Mouse (Mus musculus): ENCODE data around the gene Rhoa. TPM values are rescaled to one million over a fixed set of nuclear protein-coding genes. Genes with fewer than 3 reads are reported as not detected.
"Not testable (repeated sequence)": the region's sequence is repeated elsewhere in the genome, so short reads cannot be mapped to it uniquely, and the experiment has no call there.

The Rhoa gene
- polyA plus RNA-seq, 1 experiment from 2014 or later = 276 TPM

DNA sequence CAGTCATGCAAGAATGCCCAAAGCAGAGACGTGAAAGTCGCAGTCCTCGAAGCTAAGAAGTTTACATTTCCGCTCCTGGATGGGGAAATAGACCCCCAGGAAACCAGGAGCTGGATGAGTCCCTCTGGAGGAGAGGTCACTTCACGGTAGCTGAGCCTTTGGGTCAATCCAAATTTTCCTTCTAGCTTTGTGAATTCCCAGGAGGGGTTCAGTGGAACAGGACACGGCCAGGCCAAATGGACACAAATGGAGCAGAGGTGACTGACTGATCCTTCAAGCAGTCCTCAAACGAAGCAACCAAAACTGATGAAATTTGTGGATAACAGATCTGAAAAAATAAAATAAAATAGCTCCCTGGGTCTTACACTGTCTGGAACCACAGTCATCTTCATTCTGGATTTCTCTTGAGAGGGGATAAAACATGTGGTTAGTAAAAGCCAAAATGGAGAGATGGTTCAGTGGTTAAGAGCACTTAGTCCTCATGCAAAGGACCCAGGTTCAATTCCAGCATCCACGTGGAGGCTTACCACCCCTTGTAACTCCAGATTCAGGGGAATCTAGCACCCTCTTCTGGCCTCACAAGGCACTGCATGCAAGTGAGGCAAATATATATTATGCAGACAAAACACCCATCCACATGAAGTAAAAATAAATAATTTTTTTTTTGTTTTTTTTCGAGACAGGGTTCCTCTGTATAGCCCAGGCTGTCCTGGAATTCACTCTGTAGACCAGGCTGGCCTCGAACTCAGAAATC, 27.1 kb upstream of the Rhoa start:
- no peak overlapping the region for H3K9ac ChIP-seq (ENCODE audit: low read length)
- DNase-seq (ENCODE audit: low spot score) (peak; percentile 24), ATAC-seq (no peak)
- no peaks in the 10 kb centered on the region for H3K9me3 ChIP-seq (replicated peaks; ENCODE audit: control insufficient read depth, low read length)
- H3K36me3 ChIP-seq (ENCODE audit: control insufficient read depth, insufficient read depth, low read length) = no peaks in the 10 kb centered on the region
- H3K4me1 ChIP-seq (ENCODE audit: control insufficient read depth, insufficient read depth, low read length) = no peaks in the 10 kb centered on the region
- no peak overlapping the region for H3K4me3 ChIP-seq (ENCODE audit: low read depth, low read length)
- H3K4me2 ChIP-seq (ENCODE audit: low read length) = no peak overlapping the region
- no peak overlapping the region for H3K27ac ChIP-seq (ENCODE audit: low read depth, low read length)
- 71% methylated on average over 10 of the region's 10 CpGs for WGBS
- no peaks in the 10 kb centered on the region for H3K27me3 ChIP-seq (replicated peaks; ENCODE audit: control insufficient read depth, insufficient read depth, low read length)

DNA sequence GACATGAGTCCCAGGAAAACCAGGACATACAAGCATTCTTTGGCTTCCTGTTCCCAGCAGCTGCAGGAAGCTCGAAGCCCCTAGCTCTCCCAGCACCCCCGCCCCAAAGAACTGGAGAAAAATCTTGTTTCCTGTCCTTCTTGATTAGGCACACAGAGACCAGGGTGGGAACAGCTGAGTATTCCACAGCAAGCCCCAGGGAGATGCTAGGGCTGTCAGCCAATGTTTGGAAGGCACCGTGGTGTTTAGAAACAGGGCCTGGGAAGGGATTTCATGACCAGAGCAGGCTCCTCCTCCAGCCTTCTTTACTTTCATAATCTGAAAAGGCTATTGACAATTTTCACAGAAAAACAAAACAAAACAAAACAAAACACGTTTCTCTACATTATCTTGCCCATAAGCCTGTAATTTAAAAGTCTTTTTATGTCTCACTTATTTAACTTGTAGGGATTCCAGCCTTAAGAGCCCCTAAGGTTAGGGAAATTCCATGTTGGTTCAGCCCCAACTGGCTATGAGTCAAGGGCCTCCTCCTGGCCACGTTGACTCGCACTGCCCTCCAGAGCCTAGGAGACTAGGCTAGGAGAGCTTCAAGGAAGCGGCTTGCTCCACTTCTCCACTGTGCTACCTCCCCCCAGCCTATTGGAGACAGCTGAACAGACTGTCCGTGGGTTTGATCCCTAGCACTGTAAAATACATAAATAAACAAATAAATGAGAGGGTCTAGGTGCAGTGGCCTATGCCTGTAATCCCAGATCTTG, 25.7 kb upstream of the Rhoa start:
- Histone ChIP-seq H3K9ac (ENCODE audit: low read length) (no peak overlapping the region), H3K4me3 (ENCODE audit: low read depth, low read length) (no peak overlapping the region), H3K36me3 (ENCODE audit: control insufficient read depth, insufficient read depth, low read length) (no peaks in the 10 kb centered on the region), H3K27ac (ENCODE audit: low read depth, low read length) (no peak overlapping the region), H3K9me3 (replicated peaks; ENCODE audit: control insufficient read depth, low read length) (no peaks in the 10 kb centered on the region), H3K27me3 (replicated peaks; ENCODE audit: control insufficient read depth, insufficient read depth, low read length) (no peaks in the 10 kb centered on the region), H3K4me1 (ENCODE audit: control insufficient read depth, insufficient read depth, low read length) (no peaks in the 10 kb centered on the region), H3K4me2 (ENCODE audit: low read length) (no peak overlapping the region)
- whole genome bisulfite sequencing = 47% methylated on average over 8 of the region's 8 CpGs
- ATAC-seq = no peak
- DNase-seq (ENCODE audit: low spot score) = no peak

DNA sequence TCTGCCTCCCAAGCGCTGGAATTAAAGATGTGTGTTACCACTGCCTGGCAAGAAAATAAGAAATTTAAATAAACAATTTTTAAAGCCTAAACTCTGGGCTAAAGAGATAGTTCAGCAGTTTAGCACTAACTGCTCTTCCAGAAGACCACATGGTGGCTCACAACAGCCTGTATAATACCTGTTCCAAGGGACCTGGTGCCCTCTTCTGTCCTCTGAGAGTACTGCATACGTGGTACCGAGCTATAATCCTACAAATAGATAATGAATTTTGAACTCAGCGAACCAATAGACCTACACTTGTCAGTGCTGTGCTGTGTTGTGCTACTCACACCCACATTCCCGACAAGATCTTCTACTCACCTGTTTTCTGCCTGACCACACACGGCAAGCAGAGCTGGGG, 21.5 kb upstream of the Rhoa start:
- H3K36me3 ChIP-seq (ENCODE audit: control insufficient read depth, insufficient read depth, low read length) = no peaks in the 10 kb centered on the region
- H3K27me3 ChIP-seq (replicated peaks; ENCODE audit: control insufficient read depth, insufficient read depth, low read length) = no peaks in the 10 kb centered on the region
- DNase-seq (ENCODE audit: low spot score) = peak; percentile 85
- no peak overlapping the region for H3K4me2 ChIP-seq (ENCODE audit: low read length)
- H3K9me3 ChIP-seq (replicated peaks; ENCODE audit: control insufficient read depth, low read length) = no peaks in the 10 kb centered on the region
- no peaks in the 10 kb centered on the region for H3K4me1 ChIP-seq (ENCODE audit: control insufficient read depth, insufficient read depth, low read length)
- 11% methylated on average over 6 of the region's 6 CpGs for WGBS
- peak; percentile 66; the same call in 1 of the 2 replicates for ATAC-seq
- H3K9ac ChIP-seq (ENCODE audit: low read length) = no peak overlapping the region
- H3K27ac ChIP-seq (ENCODE audit: low read depth, low read length) = no peak overlapping the region
- no peak overlapping the region for H3K4me3 ChIP-seq (ENCODE audit: low read depth, low read length)

DNA sequence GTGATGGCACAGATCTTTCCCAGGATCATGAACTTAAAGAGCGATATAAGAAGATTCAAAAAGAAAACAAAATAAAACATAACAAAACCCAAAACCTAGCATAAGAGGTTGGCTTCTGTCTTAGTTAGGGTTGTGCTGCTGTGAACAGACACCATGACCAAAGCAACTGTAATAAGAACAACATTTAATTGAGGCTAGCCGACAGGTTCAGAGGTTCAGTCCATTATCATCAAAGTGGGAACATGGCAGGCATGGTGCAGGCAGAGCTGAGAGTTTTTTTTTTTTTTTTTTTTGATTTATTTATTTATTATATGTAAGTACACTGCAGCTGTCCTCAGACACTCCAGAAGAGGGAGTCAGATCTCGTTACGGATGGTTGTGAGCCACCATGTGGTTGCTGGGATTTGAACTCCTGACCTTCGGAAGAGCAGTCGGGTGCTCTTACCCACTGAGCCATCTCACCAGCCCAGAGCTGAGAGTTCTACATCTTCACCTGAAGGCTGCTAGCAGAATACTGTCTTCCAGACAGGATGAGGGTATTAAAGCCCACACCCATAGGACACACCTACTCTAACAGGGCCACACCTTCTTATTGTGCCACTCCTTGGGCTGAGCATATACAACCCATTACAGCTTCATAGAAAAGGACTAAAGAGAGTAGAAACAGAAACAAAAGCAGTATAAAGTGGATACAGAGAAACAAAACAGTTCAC, 18.2 kb upstream of the Rhoa start:
- not testable (repeated sequence) for H3K9me3 ChIP-seq (replicated peaks; ENCODE audit: control insufficient read depth, low read length); H3K27ac ChIP-seq (ENCODE audit: low read depth, low read length); H3K4me3 ChIP-seq (ENCODE audit: low read depth, low read length); DNase-seq (ENCODE audit: low spot score); H3K4me1 ChIP-seq (ENCODE audit: control insufficient read depth, insufficient read depth, low read length); ATAC-seq; H3K27me3 ChIP-seq (replicated peaks; ENCODE audit: control insufficient read depth, insufficient read depth, low read length); H3K9ac ChIP-seq (ENCODE audit: low read length); H3K36me3 ChIP-seq (ENCODE audit: control insufficient read depth, insufficient read depth, low read length); H3K4me2 ChIP-seq (ENCODE audit: low read length)
- WGBS = 84% methylated on average over 4 of the region's 6 CpGs

DNA sequence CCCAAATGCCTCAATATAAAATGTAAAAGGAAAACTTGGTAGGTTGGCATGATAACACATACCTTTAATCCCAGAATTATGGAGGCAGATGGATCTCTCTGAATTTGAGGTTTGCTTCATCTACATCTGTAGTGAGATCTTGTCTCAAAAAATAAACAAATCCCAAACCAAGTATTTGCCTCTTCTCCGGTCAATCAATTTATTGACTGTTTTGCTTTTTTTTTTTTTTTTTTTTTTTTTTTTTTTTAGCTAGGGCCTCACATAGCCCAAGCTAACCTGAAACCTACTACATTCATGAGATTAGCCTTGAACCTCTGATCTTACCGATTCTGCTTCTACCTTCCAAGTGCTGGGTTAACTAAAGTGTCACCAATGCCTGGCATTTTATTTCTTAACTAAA, 16.6 kb upstream of the Rhoa start:
- 0 out of 2 replicates have a peak, but pooled peaks cover 5% of the 10 kb centered on the region for H3K4me1 ChIP-seq (ENCODE audit: control insufficient read depth, insufficient read depth, low read length)
- peak overlapping the region; percentile 53 for H3K4me2 ChIP-seq (ENCODE audit: low read length)
- peak overlapping the region; percentile 72 for H3K9ac ChIP-seq (ENCODE audit: low read length)
- H3K27me3 ChIP-seq (replicated peaks; ENCODE audit: control insufficient read depth, insufficient read depth, low read length) = no peaks in the 10 kb centered on the region
- WGBS = 68% methylated on average over 2 of the region's 2 CpGs
- H3K36me3 ChIP-seq (ENCODE audit: control insufficient read depth, insufficient read depth, low read length) = peaks cover 7% of the 10 kb centered on the region; the same call in 1 of the 2 replicates
- ATAC-seq (no peak), DNase-seq (ENCODE audit: low spot score) (no peak)
- H3K9me3 ChIP-seq (replicated peaks; ENCODE audit: control insufficient read depth, low read length) = no peaks in the 10 kb centered on the region
- peak overlapping the region; percentile 35 for H3K4me3 ChIP-seq (ENCODE audit: low read depth, low read length)
- peak overlapping the region; percentile 82; the same call in 1 of the 2 replicates for H3K27ac ChIP-seq (ENCODE audit: low read depth, low read length)

DNA sequence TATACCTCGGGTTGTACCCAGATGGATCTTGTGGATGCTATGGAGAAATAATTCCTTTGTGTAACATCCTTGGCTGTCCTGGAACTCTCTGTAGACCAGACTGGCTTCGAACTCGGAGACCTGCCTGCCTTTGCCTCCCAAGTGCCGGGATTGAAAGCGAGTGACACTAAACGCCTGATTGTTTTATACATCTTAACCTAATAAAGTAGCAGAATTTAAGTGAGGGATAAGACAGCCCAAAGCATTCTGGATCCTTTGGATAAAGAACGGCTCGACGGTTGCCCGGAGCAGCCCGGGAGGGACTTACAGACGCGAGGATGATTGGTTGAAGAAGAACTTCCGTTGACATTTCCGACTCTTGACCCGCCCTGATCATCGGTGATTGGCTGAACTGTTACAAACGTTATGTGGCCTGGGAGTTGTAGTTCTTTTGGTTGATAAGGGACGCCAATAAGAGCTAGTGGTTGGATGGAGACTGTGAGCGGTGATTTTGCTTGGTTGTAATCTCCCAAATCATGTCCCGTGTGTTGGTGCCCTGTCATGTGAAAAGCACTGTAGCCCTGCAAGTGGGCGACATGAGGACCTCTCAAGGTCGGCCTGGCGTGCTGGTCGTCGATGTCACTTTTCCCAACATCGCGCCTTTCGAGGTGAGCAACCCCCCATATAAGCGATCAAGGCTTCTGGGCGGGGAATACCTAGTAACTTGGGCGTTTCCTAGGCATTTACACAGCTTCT, 15.7 kb upstream of the Rhoa start, which contains the start of gene Nicn1:
Gene Nicn1, plus strand, starts transcription at position 414 of the 735 bp plus-strand sequence.
- Histone ChIP-seq H3K27me3 (replicated peaks; ENCODE audit: control insufficient read depth, insufficient read depth, low read length) (no peaks in the 10 kb centered on the region), H3K4me2 (ENCODE audit: low read length) (peak within 1 kb of the TSS; percentile 60), H3K4me3 (ENCODE audit: low read depth, low read length) (peak within 1 kb of the TSS; percentile 35), H3K9ac (ENCODE audit: low read length) (peak within 1 kb of the TSS; percentile 72), H3K4me1 (ENCODE audit: control insufficient read depth, insufficient read depth, low read length) (0 out of 2 replicates have a peak, but pooled peaks cover 5% of the 10 kb centered on the region), H3K9me3 (replicated peaks; ENCODE audit: control insufficient read depth, low read length) (no peaks in the 10 kb centered on the region), H3K36me3 (ENCODE audit: control insufficient read depth, insufficient read depth, low read length) (peaks cover 16% of the 10 kb centered on the region), H3K27ac (ENCODE audit: low read depth, low read length) (peak within 1 kb of the TSS; percentile 82)
- under 1% methylated on average over 32 of the region's 32 CpGs for WGBS
- ATAC-seq (peak; percentile 98), DNase-seq (ENCODE audit: low spot score) (peak; percentile 99)

DNA sequence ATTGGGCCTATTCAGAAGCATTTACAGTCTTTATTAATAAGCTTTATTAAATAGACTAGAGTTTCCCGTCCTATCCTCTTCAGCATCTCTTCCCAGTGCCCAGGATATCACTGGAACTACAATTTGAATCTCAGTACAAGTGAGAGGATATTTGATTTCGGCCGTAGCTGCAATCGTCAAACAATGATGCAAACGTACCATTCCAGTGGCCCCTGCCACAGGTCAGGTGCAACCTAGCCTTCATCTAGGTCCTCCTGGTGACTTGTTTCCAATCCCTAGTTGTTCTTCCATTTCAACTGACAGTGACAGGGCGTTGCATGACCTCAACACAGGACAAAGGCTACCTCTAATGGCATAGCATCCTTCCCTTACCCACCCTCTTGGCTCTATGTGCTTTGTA, 15.2 kb upstream of the Rhoa start:
- no peak for DNase-seq (ENCODE audit: low spot score)
- peaks cover 22% of the 10 kb centered on the region for H3K36me3 ChIP-seq (ENCODE audit: control insufficient read depth, insufficient read depth, low read length)
- no peaks in the 10 kb centered on the region for H3K9me3 ChIP-seq (replicated peaks; ENCODE audit: control insufficient read depth, low read length)
- peak overlapping the region; percentile 60 for H3K4me2 ChIP-seq (ENCODE audit: low read length)
- peak overlapping the region; percentile 35 for H3K4me3 ChIP-seq (ENCODE audit: low read depth, low read length)
- H3K4me1 ChIP-seq (ENCODE audit: control insufficient read depth, insufficient read depth, low read length) = 0 out of 2 replicates have a peak, but pooled peaks cover 5% of the 10 kb centered on the region
- peak; percentile 16 for ATAC-seq
- 44% methylated on average over 6 of the region's 6 CpGs for WGBS
- peak overlapping the region; percentile 51 for H3K9ac ChIP-seq (ENCODE audit: low read length)
- H3K27ac ChIP-seq (ENCODE audit: low read depth, low read length) = peak overlapping the region; percentile 61
- no peaks in the 10 kb centered on the region for H3K27me3 ChIP-seq (replicated peaks; ENCODE audit: control insufficient read depth, insufficient read depth, low read length)
